Comparison of ENCODE assay signal across 18 mouse cellular contexts in genomic region chr13:117671851-117672250, GRCm38 (mm10).
DNase-seq lines count a peak whose midpoint lies in the region.
"Had no signal": no experiment of that assay in that cellular context is flagged by ENCODE, and none has a peak within 500 bp of the region (broad histone marks: within the 10 kb centered on the region; RNA-seq: fewer than 3 reads in every experiment).

No protein-coding gene starts in this region.

- H3K4me3 ChIP-seq in hindbrain, embryonic 10.5 days: no peak overlapping the region
- H3K4me3 ChIP-seq: embryonic facial prominence, embryonic 10.5 days; embryonic facial prominence, embryonic 12.5 days; forebrain, embryonic 13.5 days; forebrain, embryonic 15.5 days had no signal

- 100% methylated on average over 1 of the region's 1 CpGs for WGBS in hindbrain, embryonic 10.5 days

- no peaks in the 10 kb centered on the region for H3K9me3 ChIP-seq in hindbrain, embryonic 10.5 days
- H3K9me3 ChIP-seq: embryonic facial prominence, embryonic 10.5 days; embryonic facial prominence, embryonic 12.5 days; forebrain, embryonic 13.5 days; forebrain, embryonic 15.5 days had no signal

- H3K36me3 ChIP-seq in hindbrain, embryonic 10.5 days: no peaks in the 10 kb centered on the region
- H3K36me3 ChIP-seq: embryonic facial prominence, embryonic 10.5 days; embryonic facial prominence, embryonic 12.5 days; forebrain, embryonic 15.5 days had no signal

- intact Hi-C loops in heart, postnatal 10 days (cut with DNase I): no loop called here

- no peaks in the 10 kb centered on the region for H3K27me3 ChIP-seq in hindbrain, embryonic 10.5 days (ENCODE audit: insufficient read depth, poor library complexity, severe bottlenecking)
- H3K27me3 ChIP-seq: embryonic facial prominence, embryonic 12.5 days; forebrain, embryonic 13.5 days; forebrain, embryonic 15.5 days had no signal

- H3K27ac ChIP-seq in hindbrain, embryonic 10.5 days: no peak overlapping the region
- H3K27ac ChIP-seq: embryonic facial prominence, embryonic 10.5 days; embryonic facial prominence, embryonic 12.5 days; forebrain, embryonic 13.5 days; forebrain, embryonic 15.5 days had no signal

- peak; percentile 77 for DNase-seq in 3T3-L1 (ENCODE audit: low read depth, low spot score)
- peak; percentile 59 for DNase-seq in NIH3T3 (ENCODE audit: low read depth)
- peak; percentile 22 for DNase-seq in brain, adult 2 months (ENCODE audit: low read depth, low spot score)
- DNase-seq in hindbrain, embryonic 10.5 days (ENCODE audit: low spot score): no peak
- DNase-seq in heart, postnatal 10 days: no peak
- DNase-seq: adrenal gland, adult 8-10 months; adrenal gland, postnatal 14 days; adrenal gland, postnatal 36 days; cerebellum, adult 11 months; cerebellum, adult 18-20 months; cerebellum, adult 8-10 months; cerebellum, adult 9-11 months; cerebellum, postnatal 14 days; forebrain, postnatal 0 days had no signal

- no peaks in the 10 kb centered on the region for H3K4me1 ChIP-seq in hindbrain, embryonic 10.5 days (replicated peaks)
- H3K4me1 ChIP-seq: embryonic facial prominence, embryonic 10.5 days; embryonic facial prominence, embryonic 12.5 days; forebrain, embryonic 13.5 days; forebrain, embryonic 15.5 days had no signal

Comparison
In these comparisons a context has a peak if more than half of its experiments do, and no peak if none do; other contexts are left out.
1. DNase-seq: peak in 3T3-L1 (single experiment), NIH3T3 (single experiment) and brain, adult 2 months (single experiment); none in hindbrain, embryonic 10.5 days (single experiment) and heart, postnatal 10 days (0 of 2).